Mouse (Mus musculus): ENCODE data around the gene 4932438H23Rik. TPM values are rescaled to one million over a fixed set of nuclear protein-coding genes. Genes with fewer than 3 reads are reported as not detected.

The 4932438H23Rik gene
- polyA plus RNA-seq, 1 experiment from 2014 or later = 0.72 TPM

GRCm38 (mm10) chr16:91044270-91045182 lies 50.4 kb downstream of the 4932438H23Rik start, which contains the start of gene Paxbp1:
TSS of gene Paxbp1 (minus strand) at chr16:91044543.
- peak; percentile 97 for ATAC-seq (replicated peaks)
- Histone ChIP-seq H3K4me1 (peaks cover 25% of the 10 kb centered on the region), H3K27me3 (replicated peaks) (no peaks in the 10 kb centered on the region; the same call in 1 of the 2 replicates), H3K27ac (peak within 1 kb of the TSS; percentile 96), H3K4me2 (peak within 1 kb of the TSS; percentile 66), H3K9ac (peak within 1 kb of the TSS; percentile 97), H3K9me3 (no peaks in the 10 kb centered on the region), H3K36me3 (replicated peaks) (no peaks in the 10 kb centered on the region), H3K4me3 (peak within 1 kb of the TSS; percentile 88)
- WGBS = 2% methylated on average over 70 of the region's 70 CpGs

- peak overlapping the region; percentile 66 for H3K4me2 ChIP-seq
- under 1% methylated on average over 59 of the region's 63 CpGs for WGBS
- peak overlapping the region; percentile 88 for H3K4me3 ChIP-seq
- H3K27me3 ChIP-seq (replicated peaks) = no peaks in the 10 kb centered on the region; the same call in 1 of the 2 replicates
- peak overlapping the region; percentile 97 for H3K9ac ChIP-seq
- H3K9me3 ChIP-seq = no peaks in the 10 kb centered on the region
- H3K27ac ChIP-seq = peak overlapping the region; percentile 96
- H3K36me3 ChIP-seq (replicated peaks) = no peaks in the 10 kb centered on the region
- ATAC-seq (replicated peaks) = peak; percentile 80
- H3K4me1 ChIP-seq = peaks cover 25% of the 10 kb centered on the region
Measured at GRCm38 (mm10) chr16:91043461-91044248, 51.3 kb downstream of the 4932438H23Rik start.

- H3K27me3 ChIP-seq (replicated peaks) = no peaks in the 10 kb centered on the region
- no peaks in the 10 kb centered on the region for H3K36me3 ChIP-seq (replicated peaks)
- H3K4me3 ChIP-seq = peak overlapping the region; percentile 88
- H3K4me2 ChIP-seq = peak overlapping the region; percentile 66
- peak overlapping the region; percentile 31; the same call in 1 of the 2 replicates for H3K9ac ChIP-seq
- H3K27ac ChIP-seq = no peak overlapping the region
- no peak for ATAC-seq (replicated peaks)
- WGBS = 65% methylated on average over 1 of the region's 1 CpGs
- no peaks in the 10 kb centered on the region for H3K9me3 ChIP-seq
- peaks cover 25% of the 10 kb centered on the region for H3K4me1 ChIP-seq
Measured at GRCm38 (mm10) chr16:91042640-91043039, 52.3 kb downstream of the 4932438H23Rik start.

- WGBS = 93% methylated on average over 10 of the region's 10 CpGs
- Histone ChIP-seq H3K4me2 (no peak overlapping the region), H3K27ac (no peak overlapping the region), H3K27me3 (replicated peaks) (no peaks in the 10 kb centered on the region), H3K9me3 (no peaks in the 10 kb centered on the region), H3K36me3 (replicated peaks) (peaks cover 49% of the 10 kb centered on the region), H3K4me3 (no peak overlapping the region), H3K9ac (no peak overlapping the region), H3K4me1 (no peaks in the 10 kb centered on the region)
- no peak for ATAC-seq (replicated peaks)
Measured at GRCm38 (mm10) chr16:91035866-91036265, 59.1 kb downstream of the 4932438H23Rik start.

GRCm38 (mm10) chr16:91030751-91031150 lies 64.2 kb downstream of the 4932438H23Rik start:
- no peak overlapping the region for H3K4me3 ChIP-seq
- 94% methylated on average over 4 of the region's 4 CpGs for WGBS
- no peak overlapping the region for H3K27ac ChIP-seq
- H3K4me1 ChIP-seq = no peaks in the 10 kb centered on the region
- H3K9ac ChIP-seq = no peak overlapping the region
- ATAC-seq (replicated peaks) = no peak
- H3K4me2 ChIP-seq = no peak overlapping the region
- peaks cover 69% of the 10 kb centered on the region for H3K36me3 ChIP-seq (replicated peaks)
- no peaks in the 10 kb centered on the region for H3K9me3 ChIP-seq
- no peaks in the 10 kb centered on the region for H3K27me3 ChIP-seq (replicated peaks)

- H3K27ac ChIP-seq = no peak overlapping the region
- no peaks in the 10 kb centered on the region for H3K4me1 ChIP-seq
- peaks cover 71% of the 10 kb centered on the region for H3K36me3 ChIP-seq (replicated peaks)
- H3K9ac ChIP-seq = no peak overlapping the region
- no peak overlapping the region for H3K4me3 ChIP-seq
- WGBS = 94% methylated on average over 2 of the region's 2 CpGs
- H3K4me2 ChIP-seq = no peak overlapping the region
- H3K27me3 ChIP-seq (replicated peaks) = no peaks in the 10 kb centered on the region
- H3K9me3 ChIP-seq = no peaks in the 10 kb centered on the region
- ATAC-seq (replicated peaks) = no peak
Measured at GRCm38 (mm10) chr16:91029901-91030300, 65.0 kb downstream of the 4932438H23Rik start.

GRCm38 (mm10) chr16:91029161-91029743 lies 65.7 kb downstream of the 4932438H23Rik start:
- Histone ChIP-seq H3K36me3 (replicated peaks) (peaks cover 72% of the 10 kb centered on the region), H3K27me3 (replicated peaks) (no peaks in the 10 kb centered on the region), H3K4me3 (no peak overlapping the region), H3K4me2 (no peak overlapping the region), H3K27ac (no peak overlapping the region), H3K4me1 (no peaks in the 10 kb centered on the region), H3K9me3 (no peaks in the 10 kb centered on the region), H3K9ac (no peak overlapping the region)
- WGBS = 88% methylated on average over 8 of the region's 8 CpGs
- no peak for ATAC-seq (replicated peaks)

GRCm38 (mm10) chr16:91026290-91026689 lies 68.6 kb downstream of the 4932438H23Rik start:
- no peaks in the 10 kb centered on the region for H3K27me3 ChIP-seq (replicated peaks)
- WGBS = 83% methylated on average over 4 of the region's 4 CpGs
- no peak overlapping the region for H3K9ac ChIP-seq
- no peak overlapping the region for H3K27ac ChIP-seq
- no peaks in the 10 kb centered on the region for H3K4me1 ChIP-seq
- peaks cover 71% of the 10 kb centered on the region for H3K36me3 ChIP-seq (replicated peaks)
- no peak overlapping the region for H3K4me3 ChIP-seq
- no peak for ATAC-seq (replicated peaks)
- H3K4me2 ChIP-seq = no peak overlapping the region
- H3K9me3 ChIP-seq = no peaks in the 10 kb centered on the region

- H3K9me3 ChIP-seq = no peaks in the 10 kb centered on the region
- peaks cover 84% of the 10 kb centered on the region for H3K36me3 ChIP-seq (replicated peaks)
- H3K9ac ChIP-seq = no peak overlapping the region
- no peaks in the 10 kb centered on the region for H3K27me3 ChIP-seq (replicated peaks)
- H3K27ac ChIP-seq = no peak overlapping the region
- H3K4me1 ChIP-seq = no peaks in the 10 kb centered on the region
- no peak for ATAC-seq (replicated peaks)
- no peak overlapping the region for H3K4me3 ChIP-seq
- WGBS = 80% methylated on average over 1 of the region's 1 CpGs
- no peak overlapping the region for H3K4me2 ChIP-seq
Measured at GRCm38 (mm10) chr16:91023384-91023783, 71.5 kb downstream of the 4932438H23Rik start.

GRCm38 (mm10) chr16:91020842-91021483 lies 74.0 kb downstream of the 4932438H23Rik start:
- no peak overlapping the region for H3K4me3 ChIP-seq
- no peaks in the 10 kb centered on the region for H3K27me3 ChIP-seq (replicated peaks)
- no peak for ATAC-seq (replicated peaks)
- H3K4me2 ChIP-seq = no peak overlapping the region
- peaks cover 72% of the 10 kb centered on the region for H3K36me3 ChIP-seq (replicated peaks)
- no peak overlapping the region for H3K9ac ChIP-seq
- H3K4me1 ChIP-seq = no peaks in the 10 kb centered on the region
- WGBS = 92% methylated on average over 10 of the region's 10 CpGs
- H3K9me3 ChIP-seq = no peaks in the 10 kb centered on the region
- no peak overlapping the region for H3K27ac ChIP-seq

GRCm38 (mm10) chr16:91019476-91019875 lies 75.4 kb downstream of the 4932438H23Rik start:
- Histone ChIP-seq H3K4me2 (no peak overlapping the region), H3K27ac (no peak overlapping the region), H3K27me3 (replicated peaks) (no peaks in the 10 kb centered on the region), H3K9ac (no peak overlapping the region), H3K36me3 (replicated peaks) (peaks cover 67% of the 10 kb centered on the region), H3K4me3 (no peak overlapping the region), H3K9me3 (no peaks in the 10 kb centered on the region), H3K4me1 (no peaks in the 10 kb centered on the region)
- ATAC-seq (replicated peaks) = no peak
- 97% methylated on average over 4 of the region's 4 CpGs for WGBS
